Mouse (Mus musculus) liver, embryonic 14.5 days (tissue): ENCODE data around the gene Hist4h4.

Experiments used
- CTCF ChIP-seq: IDR thresholded peaks from 2 replicates; pipeline ENCODE4 v1.5.1; 2016; ENCODE audit warnings: antibody characterized with exemption, low read depth, control low read depth
- EP300 ChIP-seq: IDR thresholded peaks from 2 replicates; pipeline ENCODE4 v1.6.1; 2016; ENCODE audit warnings: antibody characterized with exemption, low read depth

- TF ChIP-seq CTCF, result no peak
- no peak for TF ChIP-seq EP300
Observed at GRCm38 (mm10) chr6:136847267-136847666, 43.1 kb upstream of the Hist4h4 start.
